Mouse (Mus musculus) liver, embryonic 16.5 days (tissue): Measurements from ENCODE around the gene Rbfox2. TPM values are rescaled to one million over a fixed set of nuclear protein-coding genes. Genes with fewer than 3 reads are reported as not detected.

Experiments used
- ATAC-seq: fragments of 200-750 bp; cut with Nextera tagmentation; 2 replicates; pipeline ENCODE4 v1.8.0; 2017; ENCODE audit warnings: low read depth, mild to moderate bottlenecking, moderate number of reproducible peaks, moderate library complexity
- H3K27ac ChIP-seq: fragments of 300-500 bp; sonication (generic); 2 replicates; pipeline ENCODE4 v1.5.1; 2014; ENCODE audit warnings: mild to moderate bottlenecking, low read length
- H3K27me3 ChIP-seq: fragments of 300-500 bp; sonication (generic); 2 replicates; pipeline ENCODE4 v1.6.1; 2014; ENCODE audit warnings: low read depth, low read length, mixed read lengths; ENCODE audit not compliant: control insufficient read depth, insufficient read depth
- H3K36me3 ChIP-seq: fragments of 300-500 bp; sonication (generic); 2 replicates; pipeline ENCODE4 v1.6.1; 2014; ENCODE audit warnings: mild to moderate bottlenecking; ENCODE audit not compliant: control insufficient read depth, insufficient read depth
- H3K4me1 ChIP-seq: fragments of 300-500 bp; sonication (generic); 2 replicates; pipeline ENCODE4 v1.6.1; 2014; ENCODE audit warnings: low read depth, low read length, mixed read lengths; ENCODE audit not compliant: control insufficient read depth
- H3K4me2 ChIP-seq: fragments of 300-500 bp; sonication (generic); 2 replicates; pipeline ENCODE4 v1.6.1; 2014; ENCODE audit warnings: low read depth, low read length, mixed read lengths
- H3K4me3 ChIP-seq: fragments of 300-500 bp; sonication (generic); 2 replicates; pipeline ENCODE4 v1.5.1; 2014; ENCODE audit warnings: low read depth, mild to moderate bottlenecking, low read length
- H3K9ac ChIP-seq: fragments of 300-500 bp; sonication (generic); 2 replicates; pipeline ENCODE4 v1.6.1; 2014; ENCODE audit warnings: low read depth, low read length
- H3K9me3 ChIP-seq: fragments of 300-500 bp; sonication (generic); replicated peaks from 2 replicates; pipeline ENCODE4 v1.6.1; 2016; ENCODE audit warnings: low read length; ENCODE audit not compliant: control insufficient read depth
- WGBS: fragments of 180-500 bp; shearing (Covaris S2); extraction: QIAGEN DNeasy Blood & Tissue Kit; methylation state at CpG from one replicate; pipeline ENCODE4 v1.1.7; 2014; ENCODE audit not compliant: insufficient replicate concordance; 5-methylcytosine and 5-hydroxymethylcytosine counted together
- polyA plus RNA-seq: library from polyadenylated mRNA; unstranded; fragments of >200 nt; fragmentation: Nextera tagmentation; extraction: Ambion mirVana; gene quantifications from 2 replicates; pipeline ENCODE4 v1.2.1, GENCODE M21; 2015

Rbfox2 gene
- polyA plus RNA-seq, 1 experiment from 2014 or later, result 12.7 TPM

GRCm38 (mm10) chr15:77313701-77314100, 6.9 kb upstream of the Rbfox2 start:
- Histone ChIP-seq H3K4me1 (no peaks in the 10 kb centered on the region), H3K4me2 (no peak overlapping the region), H3K9ac (no peak overlapping the region), H3K36me3 (no peaks in the 10 kb centered on the region), H3K27me3 (0 out of 2 replicates have a peak, but pooled peaks cover 2% of the 10 kb centered on the region), H3K9me3 (no peaks in the 10 kb centered on the region), H3K27ac (no peak overlapping the region), H3K4me3 (no peak overlapping the region)
- WGBS, result 15% methylated on average over 6 of the region's 6 CpGs
- ATAC-seq, result no peak

GRCm38 (mm10) chr15:77312796-77313195, 6.0 kb upstream of the Rbfox2 start:
- Histone ChIP-seq H3K9ac (no peak overlapping the region), H3K27ac (no peak overlapping the region), H3K9me3 (no peaks in the 10 kb centered on the region), H3K4me2 (no peak overlapping the region), H3K36me3 (no peaks in the 10 kb centered on the region), H3K4me1 (no peaks in the 10 kb centered on the region; the same call in 1 of the 2 replicates), H3K27me3 (peaks cover 8% of the 10 kb centered on the region), H3K4me3 (no peak overlapping the region)
- no peak for ATAC-seq
- WGBS, result 79% methylated on average over 7 of the region's 7 CpGs

GRCm38 (mm10) chr15:77307767-77308495, 1.1 kb upstream of the Rbfox2 start:
- Histone ChIP-seq H3K27ac (no peak overlapping the region), H3K36me3 (no peaks in the 10 kb centered on the region), H3K4me1 (no peaks in the 10 kb centered on the region; the same call in none of the 2 replicates), H3K4me2 (no peak overlapping the region), H3K4me3 (no peak overlapping the region), H3K9me3 (no peaks in the 10 kb centered on the region), H3K9ac (no peak overlapping the region), H3K27me3 (peaks cover 42% of the 10 kb centered on the region)
- whole genome bisulfite sequencing, result 49% methylated on average over 4 of the region's 4 CpGs
- no peak for ATAC-seq

GRCm38 (mm10) chr15:77305852-77306546, 805 bp downstream of the Rbfox2 start:
- Histone ChIP-seq H3K4me2 (peak overlapping the region; percentile 67), H3K36me3 (no peaks in the 10 kb centered on the region), H3K27me3 (peaks cover 42% of the 10 kb centered on the region), H3K4me1 (no peaks in the 10 kb centered on the region; the same call in none of the 2 replicates), H3K9me3 (no peaks in the 10 kb centered on the region), H3K27ac (peak overlapping the region; percentile 74), H3K9ac (peak overlapping the region; percentile 61), H3K4me3 (peak overlapping the region; percentile 66)
- 0% methylated on average over 51 of the region's 54 CpGs for WGBS
- ATAC-seq, result peak; percentile 4

- WGBS, result 23% methylated on average over 3 of the region's 3 CpGs
- Histone ChIP-seq H3K4me3 (no peak overlapping the region), H3K27me3 (peaks cover 42% of the 10 kb centered on the region), H3K9ac (no peak overlapping the region; the same call in 1 of the 2 replicates), H3K27ac (no peak overlapping the region), H3K4me1 (peaks cover 3% of the 10 kb centered on the region), H3K9me3 (no peaks in the 10 kb centered on the region), H3K4me2 (peak overlapping the region; percentile 67), H3K36me3 (no peaks in the 10 kb centered on the region)
- no peak for ATAC-seq
Measured at GRCm38 (mm10) chr15:77304960-77305359, 1.8 kb downstream of the Rbfox2 start.

GRCm38 (mm10) chr15:77301122-77301521, 5.7 kb downstream of the Rbfox2 start:
- Histone ChIP-seq H3K4me1 (peaks cover 3% of the 10 kb centered on the region; the same call in 1 of the 2 replicates), H3K9ac (no peak overlapping the region), H3K36me3 (no peaks in the 10 kb centered on the region), H3K9me3 (no peaks in the 10 kb centered on the region), H3K27me3 (peaks cover 19% of the 10 kb centered on the region), H3K27ac (no peak overlapping the region), H3K4me2 (no peak overlapping the region), H3K4me3 (no peak overlapping the region)
- 61% methylated on average over 6 of the region's 6 CpGs for WGBS
- no peak for ATAC-seq

GRCm38 (mm10) chr15:77298564-77298963, 8.2 kb downstream of the Rbfox2 start:
- WGBS, result 54% methylated on average over 3 of the region's 3 CpGs
- Histone ChIP-seq H3K4me2 (no peak overlapping the region), H3K27me3 (no peaks in the 10 kb centered on the region), H3K27ac (no peak overlapping the region), H3K4me1 (0 out of 2 replicates have a peak, but pooled peaks cover 3% of the 10 kb centered on the region), H3K9me3 (no peaks in the 10 kb centered on the region), H3K9ac (no peak overlapping the region), H3K4me3 (no peak overlapping the region), H3K36me3 (no peaks in the 10 kb centered on the region)
- ATAC-seq, result no peak

GRCm38 (mm10) chr15:77296635-77297034, 10.2 kb downstream of the Rbfox2 start:
- WGBS, result 67% methylated on average over 2 of the region's 2 CpGs
- Histone ChIP-seq H3K9me3 (no peaks in the 10 kb centered on the region), H3K4me3 (no peak overlapping the region), H3K27me3 (no peaks in the 10 kb centered on the region), H3K4me1 (0 out of 2 replicates have a peak, but pooled peaks cover 3% of the 10 kb centered on the region), H3K27ac (no peak overlapping the region), H3K9ac (no peak overlapping the region), H3K4me2 (no peak overlapping the region), H3K36me3 (no peaks in the 10 kb centered on the region)
- ATAC-seq, result no peak

- H3K4me3 ChIP-seq, result no peak overlapping the region
- 64% methylated on average over 3 of the region's 3 CpGs for WGBS
- no peaks in the 10 kb centered on the region for H3K27me3 ChIP-seq
- no peaks in the 10 kb centered on the region for H3K36me3 ChIP-seq
- H3K9me3 ChIP-seq, result no peaks in the 10 kb centered on the region
- no peak overlapping the region for H3K4me2 ChIP-seq
- no peak for ATAC-seq
- no peaks in the 10 kb centered on the region for H3K4me1 ChIP-seq
- H3K9ac ChIP-seq, result no peak overlapping the region
- no peak overlapping the region for H3K27ac ChIP-seq
Measured at GRCm38 (mm10) chr15:77293493-77293892, 13.3 kb downstream of the Rbfox2 start.
